Mouse (Mus musculus): ENCODE measurements at regions not wholly inside any gene's neighbourhood (a gene's known extent, or its start where the extent isn't known, plus 50 kb on each side); places are given as distances from the start of the nearest gene placed in this dataset.

GRCm38 (mm10) chr16:28982901-28983300 is 53.4 kb upstream of the Mb21d2 start:
- no peak for TF ChIP-seq CTCF (IDR thresholded peaks at IDR 0.05)
- no peak for TF ChIP-seq EP300 (IDR thresholded peaks at IDR 0.05)
